ENCODE assay signal across 7 mouse cellular contexts in genomic region chr7:144469908-144470544, GRCm38 (mm10). TPM values are rescaled to one million over a fixed set of nuclear protein-coding genes. Genes with fewer than 3 reads are reported as not detected.
A peak's percentile ranks its signal among the peaks of the same experiment; 100 is the strongest.
DNase-seq lines count a peak whose midpoint lies in the region; ATAC-seq and TF ChIP-seq lines count a peak whose summit lies in the region.

No protein-coding gene starts in this region.

- DNase-seq in spleen, adult 2 months (ENCODE audit: low read depth in 1 of 2, low spot score in 2 of 2): no peak
- no peak for DNase-seq in spleen, postnatal 4 days (ENCODE audit: low spot score in 2 of 2)
- peak; percentile 2 for DNase-seq in lung, postnatal 36 days
- peak; percentile 23 for DNase-seq in yolk sac, embryonic 10.5 days (ENCODE audit: low spot score)
- DNase-seq in right cerebral cortex, postnatal 4 days: no peak

- no peak for TF ChIP-seq CTCF in spleen, adult 2 months (IDR thresholded peaks at IDR 0.05; ENCODE audit: extremely low read depth, insufficient read depth, insufficient read length, insufficient replicate concordance)

- TF ChIP-seq POLR2A in spleen, adult 2 months (IDR thresholded peaks at IDR 0.05; ENCODE audit: low read depth, low read length): no peak

- H3K4me3 ChIP-seq in spleen, adult 2 months (ENCODE audit: extremely low read depth, insufficient read depth, insufficient read length): peak overlapping the region; percentile 39
- peak overlapping the region; percentile 97 for H3K4me3 ChIP-seq in embryonic facial prominence, embryonic 13.5 days
- H3K4me3 ChIP-seq in hindbrain, embryonic 16.5 days (ENCODE audit: low read length): peak overlapping the region; percentile 95

- no peaks in the 10 kb centered on the region for H3K9me3 ChIP-seq in embryonic facial prominence, embryonic 13.5 days
- no peaks in the 10 kb centered on the region for H3K9me3 ChIP-seq in hindbrain, embryonic 16.5 days (ENCODE audit: control insufficient read depth, low read length)

- H3K36me3 ChIP-seq in spleen, adult 2 months (ENCODE audit: control insufficient read depth, insufficient read depth, low read length): no peaks in the 10 kb centered on the region
- H3K36me3 ChIP-seq in embryonic facial prominence, embryonic 13.5 days: peaks cover 20% of the 10 kb centered on the region
- H3K36me3 ChIP-seq in hindbrain, embryonic 16.5 days (ENCODE audit: control insufficient read depth, insufficient read depth, low read length): peaks cover 5% of the 10 kb centered on the region

- peak overlapping the region; percentile 98 for H3K9ac ChIP-seq in embryonic facial prominence, embryonic 13.5 days
- H3K9ac ChIP-seq in hindbrain, embryonic 16.5 days (ENCODE audit: low read depth, low read length): peak overlapping the region; percentile 95

- peak; percentile 69 for ATAC-seq in embryonic facial prominence, embryonic 13.5 days (ENCODE audit: insufficient number of reproducible peaks, insufficient read depth, low FRiP score, low TSS enrichment, low read depth)
- ATAC-seq in hindbrain, embryonic 16.5 days: 0 out of 2 replicates have a peak, but pooled peaks have one; percentile 2

- H3K27ac ChIP-seq in spleen, adult 2 months (ENCODE audit: insufficient read depth, low read length): 0 out of 2 replicates have a peak overlapping the region, but pooled peaks have one; percentile 17
- H3K27ac ChIP-seq in embryonic facial prominence, embryonic 13.5 days: peak overlapping the region; percentile 72
- H3K27ac ChIP-seq in hindbrain, embryonic 16.5 days (ENCODE audit: low read depth, low read length): peak overlapping the region; percentile 83

- H3K4me1 ChIP-seq in spleen, adult 2 months (ENCODE audit: control insufficient read depth, insufficient read depth, insufficient read length): no peaks in the 10 kb centered on the region
- H3K4me1 ChIP-seq in embryonic facial prominence, embryonic 13.5 days: peaks cover 19% of the 10 kb centered on the region
- peaks cover 13% of the 10 kb centered on the region for H3K4me1 ChIP-seq in hindbrain, embryonic 16.5 days (ENCODE audit: control insufficient read depth, insufficient read depth, low read depth, low read length)

- H3K4me2 ChIP-seq in embryonic facial prominence, embryonic 13.5 days: peak overlapping the region; percentile 83
- H3K4me2 ChIP-seq in hindbrain, embryonic 16.5 days (ENCODE audit: low read length): peak overlapping the region; percentile 85

- H3K27me3 ChIP-seq in spleen, adult 2 months (ENCODE audit: control insufficient read depth, insufficient read depth, low read length): peaks cover 6% of the 10 kb centered on the region
- no peaks in the 10 kb centered on the region for H3K27me3 ChIP-seq in embryonic facial prominence, embryonic 13.5 days
- H3K27me3 ChIP-seq in hindbrain, embryonic 16.5 days (replicated peaks; ENCODE audit: control insufficient read depth, insufficient read depth, low read length): no peaks in the 10 kb centered on the region

- 38% methylated on average over 31 of the region's 31 CpGs for WGBS in spleen, adult 2 months
- WGBS in embryonic facial prominence, embryonic 13.5 days: 2% methylated on average over 31 of the region's 31 CpGs
- WGBS in hindbrain, embryonic 16.5 days: under 1% methylated on average over 31 of the region's 31 CpGs

RNA-seq across cellular contexts. Expression of gene Cttn, which starts 0.8 kb away (rescaled TPM):
- polyA plus RNA-seq in spleen, adult 2 months (2012; rRNA removed): 13.7 and 14.2 TPM in 2 replicates
- 166 and 183 TPM in 2 replicates for polyA plus RNA-seq in embryonic facial prominence, embryonic 13.5 days (2015; fragmentation: Nextera tagmentation; extraction: Ambion mirVana)
- polyA plus RNA-seq in hindbrain, embryonic 16.5 days (2015; fragmentation: Nextera tagmentation; extraction: Ambion mirVana): 181 and 192 TPM in 2 replicates

Comparison
In these comparisons a context has a peak if more than half of its experiments do, and no peak if none do; other contexts are left out.
1. DNase-seq: peak in lung, postnatal 36 days (single experiment) and yolk sac, embryonic 10.5 days (single experiment); none in spleen, adult 2 months (0 of 2), spleen, postnatal 4 days (0 of 2) and right cerebral cortex, postnatal 4 days (single experiment).
2. H3K27ac ChIP-seq: peak in every context shown above with its lines; median percentile 83 in hindbrain, embryonic 16.5 days; 72 in embryonic facial prominence, embryonic 13.5 days; 17 in spleen, adult 2 months.
3. H3K4me3 ChIP-seq: peak in every context shown above with its lines; median percentile 97 in embryonic facial prominence, embryonic 13.5 days; 95 in hindbrain, embryonic 16.5 days; 39 in spleen, adult 2 months.
4. RNA of gene Cttn, which starts 0.8 kb away (polyA plus RNA-seq): 181 to 192 TPM in hindbrain, embryonic 16.5 days and 166 to 183 TPM in embryonic facial prominence, embryonic 13.5 days; 13.7 to 14.2 TPM in spleen, adult 2 months; every median in the first group is over 10 times any median in the second.